Mouse (Mus musculus) large intestine, adult 2 months (tissue): ENCODE data around the gene Rpl5. TPM values are rescaled to one million over a fixed set of nuclear protein-coding genes. Genes with fewer than 3 reads are reported as not detected.
"Not testable (repeated sequence)": the region's sequence is repeated elsewhere in the genome, so short reads cannot be mapped to it uniquely, and the experiment has no call there.

ENCODE experiments used
- DNase-seq: peaks from one replicate; pipeline ENCODE4 v3.0.0-alpha.2; 2012; ENCODE audit warnings: low read depth, low spot score
- WGBS: fragments of 180-500 bp; shearing (Covaris S2); methylation state at CpG from one replicate; pipeline ENCODE4 v1.1.7; 2018; 5-methylcytosine and 5-hydroxymethylcytosine counted together
- polyA plus RNA-seq: library from polyadenylated mRNA; depleted of rRNA; stranded (reverse); fragments of >200 nt; gene quantifications from 2 replicates; pipeline ENCODE4 v1.2.3, GENCODE M21; 2012; rRNA removed

The Rpl5 gene
- polyA plus RNA-seq: 17.7 and 19.3 TPM in 2 replicates

DNA sequence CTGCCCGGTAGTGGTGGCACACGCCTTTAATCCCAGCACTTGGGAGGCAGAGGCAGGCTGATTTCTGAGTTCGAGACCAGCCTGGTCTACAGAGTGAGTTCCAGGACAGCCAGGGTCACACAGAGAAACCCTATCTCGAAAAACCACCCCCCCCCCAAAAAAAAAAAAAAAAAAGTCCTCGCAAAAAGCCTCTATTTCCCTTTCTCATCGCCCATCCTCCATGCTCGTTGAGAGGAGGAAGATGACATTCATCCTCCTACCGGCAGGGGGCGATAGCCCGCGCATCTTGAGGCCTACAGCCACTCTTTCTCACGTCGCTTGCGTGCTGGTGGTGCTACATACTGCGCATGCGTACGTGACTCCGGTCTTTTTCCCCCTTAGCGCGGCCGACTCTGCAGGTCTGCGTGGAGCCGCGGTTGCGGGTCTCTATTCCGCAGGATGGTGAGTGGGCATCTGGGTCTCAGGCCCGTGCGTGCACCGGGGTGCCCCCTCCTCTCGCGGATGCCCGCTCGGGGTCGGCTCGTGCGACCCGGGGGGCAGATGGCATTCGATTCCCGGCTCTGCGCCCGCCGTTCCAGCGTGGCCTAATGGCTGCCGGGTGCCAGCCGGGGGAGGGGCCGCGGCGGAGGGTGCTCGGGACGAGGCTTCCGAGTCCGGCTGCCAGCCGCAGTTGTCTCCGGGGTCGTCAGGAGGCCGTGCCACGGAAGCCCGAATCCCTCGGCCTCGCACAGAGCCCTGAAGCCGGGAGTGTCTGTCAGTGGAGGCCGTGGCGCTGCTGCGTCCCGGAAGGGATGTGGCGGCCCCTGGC lies at the start of gene Rpl5:
Rpl5 (plus strand) TSS at position 297 of the 808 bp plus-strand sequence.
- 3% methylated on average over 66 of the region's 66 CpGs for WGBS
- DNase-seq: peak; percentile 90

- WGBS: 20% methylated on average over 6 of the region's 6 CpGs
- DNase-seq: no peak
Observed at GRCm38 (mm10) chr5:107853807-107854206, 46.5 kb upstream of the Rpl5 start.

GRCm38 (mm10) chr5:107854556-107854955 lies 45.7 kb upstream of the Rpl5 start:
- 59% methylated on average over 3 of the region's 3 CpGs for WGBS
- no peak for DNase-seq

DNA sequence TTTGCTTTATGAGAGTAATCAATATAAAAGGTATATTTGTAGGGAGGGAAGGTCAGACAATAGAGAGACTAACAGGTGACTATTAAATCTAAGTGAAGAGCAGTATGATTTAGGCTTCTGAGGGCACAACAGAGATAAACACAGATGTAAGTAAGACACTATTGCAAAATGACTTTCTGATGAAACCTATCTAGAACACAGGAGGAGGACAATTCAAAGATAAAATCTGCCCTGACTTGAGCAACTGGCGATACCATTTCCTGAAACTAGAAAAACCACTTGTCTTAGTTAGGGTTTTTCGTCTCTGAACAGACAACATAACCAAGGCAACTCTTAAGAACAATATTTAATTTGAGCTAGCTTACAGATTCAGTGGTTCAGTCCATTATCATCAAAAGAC lies 44.8 kb upstream of the Rpl5 start:
- 84% methylated on average over 2 of the region's 2 CpGs for WGBS
- no peak for DNase-seq

DNA sequence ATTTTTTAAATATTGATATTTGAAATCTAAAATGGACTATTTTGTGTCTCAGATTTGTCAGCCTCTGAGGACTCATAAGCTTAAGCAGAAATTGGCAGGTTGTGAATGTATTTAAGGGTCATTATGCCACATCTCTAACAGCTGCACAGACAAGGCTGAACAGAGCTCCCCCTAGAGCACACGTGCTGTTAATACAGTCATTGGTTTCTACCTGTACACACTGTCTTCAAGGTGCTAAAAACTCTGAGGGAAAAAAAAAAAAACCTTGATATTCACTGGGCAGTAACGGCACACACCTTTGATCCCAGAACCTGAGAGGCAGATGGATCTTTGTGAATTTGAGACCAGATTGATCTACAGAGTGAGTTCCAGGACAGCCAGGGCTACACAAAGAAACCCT lies 41.3 kb upstream of the Rpl5 start:
- WGBS: 20% methylated on average over 2 of the region's 2 CpGs
- no peak for DNase-seq

GRCm38 (mm10) chr5:107863971-107864370 lies 36.3 kb upstream of the Rpl5 start:
- no peak for DNase-seq
- 56% methylated on average over 3 of the region's 3 CpGs for WGBS

DNA sequence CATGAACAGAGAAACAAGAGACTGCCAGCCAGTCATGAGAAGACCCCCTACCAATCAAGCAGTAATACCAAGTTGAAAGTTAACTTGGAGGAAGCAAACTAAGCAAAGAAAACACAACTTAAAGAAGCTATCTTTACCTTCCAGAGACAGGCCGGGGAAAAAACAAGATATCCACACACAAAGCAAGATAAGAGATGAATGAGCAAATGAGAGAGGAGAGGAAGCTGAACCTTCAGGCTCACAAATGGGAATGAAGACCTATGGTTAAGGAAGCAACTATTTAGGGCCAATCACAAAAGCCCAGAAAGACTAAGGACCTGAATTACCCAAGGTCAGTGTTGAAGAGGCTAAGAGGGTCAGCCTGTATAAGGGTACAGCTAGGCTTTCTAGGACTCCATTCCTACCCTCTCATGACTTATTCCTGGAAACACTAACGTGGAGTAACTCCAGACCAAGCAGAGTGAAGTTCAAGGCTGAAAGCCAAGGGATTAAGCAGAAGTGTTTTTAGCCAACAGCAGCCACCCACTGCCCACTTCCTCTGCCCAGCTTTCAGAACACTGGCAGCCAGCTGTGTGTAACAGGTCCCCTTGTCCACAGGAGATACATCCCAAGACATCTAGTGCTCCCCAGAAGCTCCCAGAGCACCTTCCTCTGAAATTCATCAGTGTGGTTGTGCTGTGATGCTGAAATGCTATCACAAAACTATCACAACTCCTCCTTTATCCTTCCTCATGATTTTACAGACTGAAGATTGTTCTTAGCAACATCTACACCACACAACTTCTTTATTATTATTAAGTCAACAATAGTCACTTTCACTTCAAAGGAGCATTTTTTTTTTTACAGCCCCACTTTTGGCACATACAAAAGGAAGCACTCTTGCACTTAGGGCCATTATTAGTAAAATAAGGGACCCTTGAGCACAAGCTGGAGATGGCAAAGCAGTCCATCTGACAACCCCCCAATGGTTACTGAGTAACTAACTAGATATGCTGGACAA lies 33.9 kb upstream of the Rpl5 start:
- DNase-seq: no peak
- WGBS: 37% methylated on average over 2 of the region's 2 CpGs

DNA sequence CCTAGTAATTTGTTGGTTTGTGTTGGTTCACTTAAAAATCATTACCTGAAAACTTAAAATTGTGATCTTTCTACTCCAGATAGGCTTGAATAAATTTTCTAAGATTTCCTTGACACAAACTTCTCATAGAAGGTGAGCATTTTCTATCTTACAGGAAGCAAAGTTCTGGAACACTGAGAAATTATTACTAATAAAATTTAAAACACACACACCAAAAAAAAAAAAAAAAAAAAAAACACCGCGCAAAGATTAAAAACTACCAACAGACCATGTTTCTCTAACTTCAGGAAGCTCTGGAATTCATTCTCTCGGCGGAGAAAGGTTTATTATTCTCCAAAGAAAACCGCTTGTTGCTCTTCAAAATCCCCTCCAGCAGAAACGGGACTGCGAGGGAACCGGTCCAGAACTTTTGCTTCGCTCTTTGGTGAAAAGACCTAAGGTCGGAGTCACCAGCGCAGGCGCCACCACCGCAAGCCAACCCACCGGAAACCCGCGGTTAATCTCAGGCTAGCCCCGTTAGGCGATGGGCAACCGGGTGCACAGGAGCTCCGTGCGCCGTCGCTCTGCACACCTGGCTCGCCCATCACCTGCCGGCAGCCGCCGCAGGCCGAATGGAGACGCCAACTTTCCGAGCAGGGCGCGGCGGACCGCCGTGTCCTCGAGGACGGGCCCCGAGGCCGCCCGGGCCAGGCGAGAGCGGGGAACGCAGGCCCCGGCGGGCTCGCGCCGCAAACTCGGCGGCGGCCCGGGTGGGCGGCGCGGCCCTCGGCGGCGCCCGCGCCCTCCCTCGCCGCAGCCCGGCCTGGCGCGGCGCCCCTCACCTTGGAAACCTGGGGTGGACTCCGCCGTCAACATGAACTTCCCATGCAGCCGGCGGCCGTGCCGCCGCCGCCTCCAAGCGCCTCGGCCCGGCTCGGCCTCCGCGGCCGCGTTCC lies 32.1 kb upstream of the Rpl5 start:
- DNase-seq: no peak
- under 1% methylated on average over 82 of the region's 82 CpGs for WGBS

GRCm38 (mm10) chr5:107868905-107869424 lies 31.3 kb upstream of the Rpl5 start:
- peak; percentile 74 for DNase-seq
- WGBS: under 1% methylated on average over 57 of the region's 58 CpGs

DNA sequence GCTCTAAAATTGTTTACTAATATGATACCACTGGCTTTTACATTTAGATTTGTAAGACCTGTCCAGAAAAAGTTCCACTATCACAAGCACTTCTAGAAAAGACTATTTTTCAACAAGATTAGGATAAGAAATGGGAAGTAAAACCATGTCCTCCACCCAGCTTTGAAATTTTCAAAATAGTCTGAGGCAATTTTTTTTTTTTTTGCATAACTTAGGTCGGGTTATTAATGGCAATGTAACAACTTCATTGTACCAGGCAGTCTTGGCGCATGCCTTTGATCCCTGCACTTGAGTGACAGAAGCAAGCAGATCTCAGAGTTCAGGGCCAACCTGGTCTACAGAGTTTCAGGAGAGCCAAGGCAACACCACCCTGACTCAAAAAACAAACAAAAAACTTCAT lies 30.6 kb upstream of the Rpl5 start:
- no peak for DNase-seq

GRCm38 (mm10) chr5:107873330-107873729 lies 27.0 kb upstream of the Rpl5 start:
- 76% methylated on average over 6 of the region's 6 CpGs for WGBS
- DNase-seq: no peak

More for the DNA sequence above, 30.6 kb upstream of the Rpl5 start:
- 50% methylated on average over 2 of the region's 2 CpGs for WGBS

- WGBS: 70% methylated on average over 7 of the region's 7 CpGs
- no peak for DNase-seq
Observed at GRCm38 (mm10) chr5:107873886-107874302, 26.4 kb upstream of the Rpl5 start.

DNA sequence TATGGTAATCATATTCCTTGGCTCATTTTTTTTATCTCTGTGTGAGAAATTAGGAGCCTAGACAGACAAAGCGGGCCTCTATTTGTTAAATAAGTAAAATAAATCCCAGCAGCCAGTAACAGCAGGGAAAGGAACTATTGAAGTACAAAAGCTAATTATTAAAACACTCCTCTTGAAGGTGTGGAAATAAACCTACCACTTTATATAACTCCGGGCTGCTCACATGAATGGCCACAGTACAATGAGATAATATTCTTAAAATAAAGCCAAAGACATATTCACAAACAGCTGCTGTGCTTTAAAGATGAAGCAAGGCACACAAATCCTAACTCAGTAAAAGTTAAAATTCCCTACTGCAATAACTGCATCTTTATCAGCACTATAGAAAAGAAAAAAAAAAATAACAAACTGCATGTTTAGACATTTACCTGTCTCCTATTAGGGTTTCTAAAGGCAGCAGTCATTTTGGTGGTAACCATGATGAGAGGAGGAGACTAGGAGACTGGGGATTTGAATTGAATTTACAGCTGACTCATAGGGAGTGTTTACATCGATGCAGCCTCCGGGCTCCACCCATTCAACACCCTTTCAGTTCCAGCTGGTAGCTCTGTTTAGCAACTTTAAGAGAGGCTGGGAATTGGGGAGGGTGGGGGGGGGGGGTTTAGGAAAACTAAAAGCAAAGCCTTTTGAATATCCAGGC lies 25.6 kb upstream of the Rpl5 start, which contains the start of gene Evi5:
Evi5 (minus strand) TSS at position 547 of the 700 bp plus-strand sequence.
- 27% methylated on average over 4 of the region's 4 CpGs for WGBS
- DNase-seq: no peak

DNA sequence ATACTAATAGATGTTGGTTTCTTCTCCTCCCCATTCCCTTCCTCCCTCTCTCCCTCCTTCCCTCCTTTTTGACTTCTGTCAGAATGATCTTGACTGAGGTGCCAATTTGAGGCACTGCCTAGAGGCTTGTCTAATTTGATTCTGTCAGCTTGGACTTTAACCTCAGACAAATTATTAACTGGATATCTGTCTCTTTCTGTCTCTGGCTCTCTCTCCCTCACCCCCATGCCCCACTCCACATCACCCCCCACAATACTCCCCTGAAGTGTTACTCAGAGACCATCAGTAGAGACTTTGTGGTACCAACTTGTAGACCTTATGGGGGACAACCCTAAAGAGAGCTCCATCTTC lies 25.1 kb upstream of the Rpl5 start:
- no peak for DNase-seq

DNA sequence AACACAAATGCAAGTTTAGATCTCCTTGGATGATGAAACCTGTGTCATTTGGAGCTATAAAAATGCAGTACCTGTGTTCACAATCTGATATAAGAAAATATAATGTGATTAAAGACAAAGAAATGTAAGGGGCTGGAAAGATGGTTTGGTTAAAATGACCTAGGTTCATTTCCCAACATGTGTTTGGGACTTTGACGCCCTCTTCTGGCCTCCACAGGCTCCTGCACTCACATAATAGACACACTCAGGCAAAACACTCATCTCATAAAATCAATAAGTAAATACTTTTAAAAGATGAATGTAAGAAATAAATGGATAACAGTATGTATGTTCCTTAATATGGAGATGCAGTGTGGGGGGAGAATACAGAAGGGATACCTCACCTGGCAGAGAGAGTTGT lies 23.2 kb upstream of the Rpl5 start:
- WGBS: 81% methylated on average over 1 of the region's 1 CpGs

GRCm38 (mm10) chr5:107880710-107881109 lies 19.6 kb upstream of the Rpl5 start:
- WGBS: 70% methylated on average over 5 of the region's 5 CpGs
- no peak for DNase-seq

More for the DNA sequence above, 23.2 kb upstream of the Rpl5 start:
- no peak for DNase-seq

DNA sequence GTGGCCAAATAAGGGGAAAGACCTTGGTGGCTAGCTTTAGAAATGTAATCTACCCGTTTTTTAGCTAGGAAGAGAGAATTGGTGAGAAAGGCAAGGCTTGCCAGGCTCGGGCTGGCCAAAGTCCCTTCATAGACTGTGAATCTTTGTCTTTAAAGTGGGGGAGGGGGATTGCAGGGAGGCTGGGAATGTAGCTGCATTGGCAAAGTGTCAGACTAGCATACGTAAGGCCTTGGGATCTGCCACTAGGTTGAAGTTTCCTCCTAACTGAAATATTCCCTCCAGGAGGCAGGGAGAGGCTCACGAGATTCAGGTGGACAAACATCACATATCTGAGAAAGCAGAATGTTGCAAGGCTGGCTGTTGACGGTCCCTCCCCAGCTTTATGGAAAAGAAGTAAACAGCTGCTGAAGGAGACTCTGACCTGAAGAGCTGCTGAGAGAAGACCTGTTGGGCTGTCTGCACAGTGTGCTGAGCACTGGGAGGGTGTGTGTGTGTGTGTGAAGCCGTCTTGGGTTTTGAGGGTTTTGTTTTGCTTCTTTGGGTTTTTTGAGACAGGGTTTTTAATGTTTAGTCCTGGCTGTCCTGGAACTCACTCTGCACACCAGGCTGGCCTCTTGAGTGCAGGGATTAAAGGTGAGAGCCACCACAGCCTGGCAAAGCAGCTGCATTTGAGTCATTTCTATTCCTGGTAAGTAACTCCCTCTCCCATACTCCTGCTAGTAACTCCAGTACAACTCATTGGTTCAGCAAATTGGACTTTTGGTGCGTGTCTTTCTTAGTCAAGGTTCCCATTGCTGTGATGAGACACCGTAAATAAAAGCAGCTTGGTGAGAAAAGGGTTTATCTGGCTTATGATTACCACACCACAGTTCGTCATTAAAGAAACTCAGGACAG lies 10.1 kb upstream of the Rpl5 start:
- WGBS: 34% methylated on average over 9 of the region's 9 CpGs
- no peak for DNase-seq

DNA sequence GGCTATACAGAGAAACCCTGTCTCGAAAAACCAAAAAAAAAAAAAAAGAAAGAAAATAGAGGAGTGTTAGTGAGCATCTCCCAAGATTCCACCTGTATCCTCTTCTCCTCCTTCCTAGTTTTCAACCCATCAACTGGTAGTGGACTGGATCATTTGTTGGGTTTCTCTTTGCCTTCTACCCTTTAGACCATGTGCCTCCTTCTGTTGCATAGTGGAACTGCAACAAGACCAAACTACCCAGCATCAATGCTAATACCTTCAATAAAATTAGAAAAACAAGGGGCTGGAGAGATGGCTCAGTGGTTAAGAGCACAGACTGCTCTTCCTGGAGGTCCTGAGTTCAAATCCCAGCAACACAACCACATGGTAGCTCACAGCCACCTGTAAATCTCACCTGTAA lies 8.8 kb upstream of the Rpl5 start:
- 73% methylated on average over 1 of the region's 1 CpGs for WGBS
- not testable (repeated sequence) for DNase-seq
